Mouse (Mus musculus) A20 (cell line): ENCODE results near the gene Zscan4-ps1.
"Not testable (repeated sequence)": the region's sequence is repeated elsewhere in the genome, so short reads cannot be mapped to it uniquely, and the experiment has no call there.

ENCODE experiments used
- DNase-seq: peaks from one replicate; pipeline ENCODE4 v3.0.0-alpha.2; 2011; ENCODE audit warnings: low read depth, low spot score

Gene Zscan4-ps1

DNA sequence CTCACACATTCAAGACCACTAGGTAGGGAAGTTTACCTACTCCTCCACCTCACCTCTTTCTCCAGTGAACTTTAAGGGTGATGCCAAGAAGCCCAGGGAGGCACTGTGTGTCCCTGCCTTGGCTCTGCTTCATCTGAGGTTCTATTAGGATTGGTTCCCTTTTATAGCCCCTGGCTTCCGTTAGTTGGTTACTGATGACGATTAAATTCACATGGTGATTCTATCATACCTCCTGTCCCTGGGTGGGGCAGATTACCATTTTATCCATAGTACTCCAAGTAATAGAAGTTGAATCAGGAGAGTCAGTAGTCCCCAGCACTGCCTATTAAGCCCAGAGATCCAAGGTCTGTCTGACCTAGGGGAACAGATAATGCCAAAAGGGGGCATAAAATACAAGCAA is at the start of gene Zscan4-ps1:
Gene Zscan4-ps1 (minus strand): TSS at position 101 of the 400 bp plus-strand sequence.
- not testable (repeated sequence) for DNase-seq
